Mouse (Mus musculus) testis, adult 2 months (tissue): Measurements from ENCODE around the gene Shc1. TPM values are rescaled to one million over a fixed set of nuclear protein-coding genes. Genes with fewer than 3 reads are reported as not detected.

Source experiments
- H3K27ac ChIP-seq: fragments of 200-500 bp; 2 replicates; pipeline ENCODE4 v1.5.1; 2012; ENCODE audit warnings: low read depth, low read length; ENCODE audit not compliant: control insufficient read depth, insufficient read depth
- H3K27me3 ChIP-seq: fragments of 200-500 bp; 2 replicates; pipeline ENCODE4 v1.6.1; 2012; ENCODE audit warnings: mild to moderate bottlenecking, low read length, moderate library complexity; ENCODE audit not compliant: control insufficient read depth, insufficient read depth
- H3K36me3 ChIP-seq: fragments of 200-500 bp; 2 replicates; pipeline ENCODE4 v1.6.1; 2012; ENCODE audit warnings: mild to moderate bottlenecking, low read length; ENCODE audit not compliant: control insufficient read depth, insufficient read depth
- H3K4me1 ChIP-seq: fragments of 200-500 bp; 2 replicates; pipeline ENCODE4 v1.6.1; 2012; ENCODE audit warnings: low read length; ENCODE audit not compliant: control insufficient read depth, insufficient read depth
- H3K4me3 ChIP-seq: fragments of 200-500 bp; 2 replicates; pipeline ENCODE4 v1.5.1; 2012; ENCODE audit warnings: low read depth, mild to moderate bottlenecking, low read length, moderate library complexity, mixed read lengths; ENCODE audit not compliant: control insufficient read depth
- CTCF ChIP-seq: fragments of 200-500 bp; IDR thresholded peaks from 2 replicates; pipeline ENCODE4 v1.5.1; 2012; ENCODE audit warnings: low read depth, mild to moderate bottlenecking, inconsistent platforms, low read length, moderate library complexity; ENCODE audit not compliant: control insufficient read depth, insufficient read depth, insufficient replicate concordance
- POLR2A ChIP-seq: fragments of 200-500 bp; IDR thresholded peaks from 2 replicates; pipeline ENCODE4 v1.6.1; 2012; ENCODE audit warnings: low read depth, mild to moderate bottlenecking, inconsistent platforms, low read length, moderate library complexity; ENCODE audit not compliant: control insufficient read depth
- polyA plus RNA-seq: library from polyadenylated mRNA; depleted of rRNA; stranded (reverse); fragments of >200 nt; gene quantifications from 2 replicates; pipeline ENCODE4 v1.2.3, GENCODE M21; 2012

Shc1 gene
- polyA plus RNA-seq, 1 experiment = 17.3 TPM

DNA sequence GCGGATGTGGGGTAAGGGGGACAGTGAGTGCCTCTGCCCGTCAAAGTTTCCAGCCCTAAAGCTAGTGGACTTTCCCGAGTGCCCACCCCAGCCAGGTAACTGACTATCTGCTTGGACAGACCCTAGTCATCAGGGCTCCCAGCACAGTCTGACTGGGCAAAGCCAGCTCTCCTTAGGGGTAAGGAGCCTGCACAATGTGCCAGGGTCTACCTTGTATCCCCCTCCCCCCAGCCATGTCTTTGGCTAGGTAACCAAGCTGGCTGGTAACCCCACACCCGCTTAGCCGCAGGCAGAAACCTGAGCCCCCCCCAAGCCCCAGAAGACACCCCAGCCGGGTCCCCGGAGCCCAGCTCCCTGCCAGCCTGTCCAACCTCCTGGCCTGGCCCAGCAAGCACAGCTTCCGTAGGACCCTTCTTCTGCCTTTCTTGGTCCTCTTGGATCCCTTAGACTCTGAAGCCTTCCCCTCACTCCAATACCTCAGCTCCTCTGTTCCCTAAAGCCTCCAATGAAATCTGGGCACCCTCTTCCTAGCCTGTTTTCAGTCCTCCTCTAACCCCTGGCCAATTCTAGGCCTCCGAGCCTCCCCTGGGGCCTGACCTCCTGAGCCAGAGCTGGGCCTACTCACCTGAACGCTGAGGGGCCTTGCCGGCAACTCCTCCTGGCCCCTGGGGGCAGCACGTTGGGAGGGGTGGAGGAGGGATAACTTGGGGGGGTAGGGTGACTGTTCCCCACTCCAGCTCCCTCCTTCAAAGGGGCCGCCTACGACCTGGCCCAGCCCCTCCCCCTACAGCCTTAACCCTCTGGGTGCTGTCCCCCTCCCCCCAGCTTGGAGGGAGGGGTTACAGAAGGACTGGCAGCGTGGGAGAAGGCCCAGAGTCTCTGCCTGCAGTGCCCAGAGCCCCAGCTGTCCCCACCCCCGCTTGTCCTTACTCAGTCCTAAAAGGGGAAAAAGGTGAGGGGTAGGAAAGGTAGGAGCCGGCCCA is 31.5 kb upstream of the Shc1 start:
- Histone ChIP-seq H3K27me3 (no peaks in the 10 kb centered on the region), H3K36me3 (no peaks in the 10 kb centered on the region), H3K27ac (no peak overlapping the region), H3K4me1 (peaks cover 9% of the 10 kb centered on the region), H3K4me3 (no peak overlapping the region)
- TF ChIP-seq POLR2A = no peak
- TF ChIP-seq CTCF = no peak

DNA sequence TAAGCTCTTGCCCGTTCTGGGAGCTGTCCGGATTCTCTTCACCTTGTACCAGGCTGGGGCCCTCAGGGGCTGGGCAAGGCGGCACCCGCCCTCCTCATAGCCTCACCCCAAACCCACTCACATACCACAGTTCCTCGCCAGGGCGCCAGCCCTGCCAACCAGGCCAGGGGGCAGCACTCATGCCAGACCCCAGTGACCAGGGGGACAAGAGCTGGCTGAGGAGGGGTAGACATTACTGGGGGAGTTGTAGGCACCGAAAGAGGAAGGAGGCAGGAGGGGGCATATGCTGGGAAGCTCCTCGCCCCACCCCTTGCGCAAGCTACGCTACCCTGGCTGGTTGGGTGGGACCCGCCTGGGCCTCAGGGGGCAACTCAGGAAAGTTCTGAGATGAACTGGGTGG is 30.6 kb upstream of the Shc1 start:
- H3K4me1 ChIP-seq = peaks cover 9% of the 10 kb centered on the region
- TF ChIP-seq POLR2A (no peak), CTCF (no peak)
- no peak overlapping the region for H3K27ac ChIP-seq
- H3K4me3 ChIP-seq = no peak overlapping the region
- no peaks in the 10 kb centered on the region for H3K36me3 ChIP-seq
- no peaks in the 10 kb centered on the region for H3K27me3 ChIP-seq

DNA sequence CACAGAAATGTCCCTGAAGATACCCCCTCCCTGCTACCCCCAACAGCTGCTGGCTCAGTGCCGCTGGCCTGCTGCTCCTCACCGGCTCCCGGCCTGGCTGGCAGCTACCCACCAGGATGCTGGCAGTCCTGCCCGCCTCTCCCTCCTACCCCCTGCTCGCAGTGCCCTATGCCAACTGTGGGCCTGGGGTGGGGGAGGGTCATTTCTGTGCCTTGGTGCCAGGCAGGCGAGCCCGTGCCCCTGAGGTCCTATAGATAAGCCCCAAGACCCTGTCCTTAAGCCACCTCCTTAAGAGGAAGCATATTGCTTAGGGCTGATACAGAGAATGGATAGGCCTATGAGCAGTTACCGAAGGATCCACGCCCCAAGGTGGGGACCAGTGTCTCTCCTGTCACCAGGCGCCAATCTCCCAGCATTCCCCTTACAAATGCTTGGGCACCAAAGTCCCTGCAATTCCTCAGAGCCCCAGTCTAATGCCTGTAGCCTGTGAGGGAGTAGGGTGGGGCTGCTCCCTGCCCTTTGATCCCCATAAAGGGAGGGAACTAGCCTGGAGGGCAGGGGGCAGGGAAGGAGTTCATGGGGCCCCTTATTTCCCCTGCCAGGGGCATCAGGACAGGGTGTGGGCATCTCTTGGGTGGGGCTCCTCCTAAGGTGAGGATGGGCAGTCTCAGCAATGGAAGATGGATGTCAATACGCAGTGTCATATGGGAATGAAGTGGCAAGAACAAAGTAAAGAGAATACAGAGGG is 29.9 kb upstream of the Shc1 start:
- Histone ChIP-seq H3K4me1 (peaks cover 11% of the 10 kb centered on the region), H3K27ac (no peak overlapping the region), H3K4me3 (no peak overlapping the region), H3K36me3 (no peaks in the 10 kb centered on the region), H3K27me3 (no peaks in the 10 kb centered on the region)
- TF ChIP-seq CTCF (no peak), POLR2A (no peak)

DNA sequence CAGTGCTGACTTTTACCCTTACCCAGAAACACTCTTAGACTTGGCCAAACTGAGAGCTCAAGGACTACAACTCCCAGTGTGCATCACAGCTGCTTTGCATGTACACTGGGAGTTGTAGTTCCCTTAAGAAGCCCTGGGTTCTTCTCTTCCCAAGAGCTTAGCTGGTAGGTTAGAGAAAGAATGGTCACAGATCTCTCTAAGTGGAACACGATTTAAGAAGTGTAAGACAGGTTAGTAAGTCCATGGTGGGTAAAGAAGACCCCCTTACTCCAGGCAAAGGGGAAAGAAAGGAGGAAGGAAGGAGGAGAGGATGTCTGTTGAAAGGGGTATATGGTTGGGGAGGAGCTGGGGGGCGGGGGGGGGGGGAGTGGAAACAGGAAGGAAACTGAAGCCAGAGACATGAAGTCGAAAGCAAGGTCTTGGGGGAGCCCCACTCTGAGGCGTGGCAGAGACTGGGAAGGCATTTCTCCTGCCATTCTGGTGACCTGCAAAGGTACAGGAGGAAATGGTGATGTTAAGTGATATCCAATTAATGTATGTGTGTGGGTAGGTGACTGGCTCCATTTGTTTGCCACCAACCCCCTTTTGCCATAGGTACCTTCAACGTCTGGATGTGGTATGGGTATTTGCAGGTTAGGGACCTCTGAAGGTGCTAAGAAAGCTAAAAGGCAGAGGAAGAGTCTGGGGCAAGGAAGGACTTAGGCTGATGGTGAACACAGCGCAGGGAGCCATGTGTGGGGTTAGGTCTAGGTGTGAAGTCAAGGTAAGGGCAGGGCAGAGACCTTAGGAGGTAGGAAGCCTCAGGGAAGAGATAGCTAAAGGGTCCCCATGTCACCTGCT is 29.1 kb upstream of the Shc1 start:
- Histone ChIP-seq H3K36me3 (no peaks in the 10 kb centered on the region), H3K4me1 (peaks cover 14% of the 10 kb centered on the region), H3K27ac (no peak overlapping the region), H3K27me3 (no peaks in the 10 kb centered on the region), H3K4me3 (no peak overlapping the region)
- TF ChIP-seq CTCF (no peak), POLR2A (no peak)

DNA sequence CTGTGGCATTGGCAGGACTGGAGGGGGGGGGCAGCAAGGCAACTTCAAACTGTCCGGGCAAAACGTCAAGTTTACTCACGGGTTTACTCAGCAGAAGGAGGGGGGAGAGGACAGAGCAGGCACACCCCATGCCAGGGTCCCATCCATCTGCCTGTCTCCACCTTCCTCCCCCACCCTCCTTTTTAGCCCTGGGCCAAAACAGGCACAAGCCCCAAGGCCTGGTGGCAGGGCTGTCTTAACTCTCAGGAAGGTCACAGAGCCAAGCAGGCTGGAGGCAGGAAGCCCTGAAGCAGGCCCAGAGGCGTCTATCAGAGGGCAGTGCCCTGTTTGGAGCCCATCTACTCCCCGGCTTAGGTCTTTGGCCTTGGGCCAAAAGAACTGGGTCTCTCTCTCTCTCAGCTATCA is 28.1 kb upstream of the Shc1 start:
- H3K4me1 ChIP-seq = peaks cover 14% of the 10 kb centered on the region
- H3K4me3 ChIP-seq = no peak overlapping the region
- no peaks in the 10 kb centered on the region for H3K27me3 ChIP-seq
- TF ChIP-seq POLR2A (no peak), CTCF (no peak)
- H3K36me3 ChIP-seq = no peaks in the 10 kb centered on the region
- no peak overlapping the region; the same call in 1 of the 2 replicates for H3K27ac ChIP-seq

DNA sequence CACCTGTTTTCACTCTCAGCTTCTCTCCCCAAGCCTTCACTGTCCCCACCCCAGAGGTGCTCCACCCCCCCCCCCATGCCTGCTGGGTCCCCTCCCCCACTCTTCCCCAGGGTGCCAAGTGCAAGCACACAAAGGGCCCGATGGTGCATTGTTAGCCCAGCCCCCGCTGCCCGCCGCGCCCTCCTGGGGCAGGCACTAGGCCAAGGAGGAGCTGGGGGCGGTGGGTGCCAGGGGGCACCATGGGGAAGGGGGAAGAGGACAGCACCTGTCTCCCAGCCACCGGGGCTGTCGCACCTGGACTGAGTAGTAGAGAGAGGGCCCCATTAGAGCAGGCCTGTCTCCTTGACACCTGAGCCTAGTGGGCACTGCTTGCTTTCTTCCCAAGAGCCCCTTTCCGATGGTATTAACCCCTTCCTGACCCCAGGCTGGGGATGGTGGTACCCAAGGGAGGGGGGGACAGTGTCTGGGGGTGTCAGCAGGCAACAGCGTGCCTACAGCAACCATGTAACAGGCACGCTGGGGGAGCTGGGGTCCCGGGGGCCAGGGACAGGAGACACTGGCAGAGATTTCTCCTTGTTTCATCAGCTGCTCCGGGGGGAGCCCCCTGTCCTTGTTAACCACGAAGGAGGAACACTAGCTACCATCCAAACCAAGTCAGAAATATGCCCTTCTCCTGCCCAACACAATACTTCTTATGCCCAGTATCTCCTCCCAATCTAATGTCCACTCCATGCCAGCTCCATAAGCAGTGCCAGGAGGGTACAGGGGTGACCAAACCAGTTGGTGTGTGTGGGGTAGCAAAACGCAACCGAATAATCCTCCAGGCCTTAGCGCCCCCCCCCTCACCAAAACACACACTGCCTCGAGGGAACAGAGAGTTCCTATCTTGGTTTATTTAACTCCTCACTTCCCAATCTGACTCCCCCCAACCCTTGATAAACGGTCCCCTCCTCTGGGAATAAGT is 27.3 kb upstream of the Shc1 start:
- Histone ChIP-seq H3K27me3 (no peaks in the 10 kb centered on the region), H3K27ac (peak overlapping the region; percentile 54), H3K4me3 (peak overlapping the region; percentile 88), H3K36me3 (no peaks in the 10 kb centered on the region), H3K4me1 (peaks cover 22% of the 10 kb centered on the region)
- TF ChIP-seq CTCF = no peak
- no peak for TF ChIP-seq POLR2A
